Mouse (Mus musculus): ENCODE data around the gene Pyroxd1. TPM values are rescaled to one million over a fixed set of nuclear protein-coding genes. Genes with fewer than 3 reads are reported as not detected.

Gene Pyroxd1
- 20.8 TPM for total RNA-seq (2023)

GRCm38 (mm10) chr6:142345440-142346038, at the start of gene Pyroxd1:
Gene Pyroxd1 (plus strand): TSS chr6:142345654.

GRCm38 (mm10) chr6:142298098-142298497, 47.4 kb upstream of the Pyroxd1 start, which contains the start of gene Iapp:
Gene Iapp (plus strand): TSS chr6:142298423.

GRCm38 (mm10) chr6:142322881-142323280, 22.6 kb upstream of the Pyroxd1 start, which contains the start of gene Slco1a5:
Gene Slco1a5 (minus strand): TSS chr6:142322981.

GRCm38 (mm10) chr6:142387011-142387754, 41.7 kb downstream of the Pyroxd1 start, which contains the start of the genes Recql and Golt1b:
Gene Recql (minus strand): TSS chr6:142387087.
Gene Golt1b (plus strand): TSS chr6:142387221.

Other genes starting within 250 kb of the Pyroxd1 start
- gene Slco1a6, start 137.1 kb upstream of the Pyroxd1 start, total RNA-seq (2023): not detected
- not detected for gene Iapp, start 47.2 kb upstream of the Pyroxd1 start, total RNA-seq (2023)
- not detected for gene Slco1a5, start 22.7 kb upstream of the Pyroxd1 start, total RNA-seq (2023)
- gene Recql, start 41.4 kb downstream of the Pyroxd1 start, total RNA-seq (2023): 27.3 TPM
- gene Golt1b, start 41.6 kb downstream of the Pyroxd1 start, total RNA-seq (2023): 21.9 TPM
- 0.95 TPM for gene Spx, start 67.8 kb downstream of the Pyroxd1 start, total RNA-seq (2023)
- gene Gys2, start 127.5 kb downstream of the Pyroxd1 start, total RNA-seq (2023): not detected
- 20.5 TPM for gene Ldhb, start 162.3 kb downstream of the Pyroxd1 start, total RNA-seq (2023)
- gene Kcnj8, start 226.0 kb downstream of the Pyroxd1 start, total RNA-seq (2023): not detected

Data from CD8-positive naive resting alpha-beta T cell, adult 57 days (primary cell).